Mouse (Mus musculus): Measurements from ENCODE around the gene Gbp8. TPM values are rescaled to one million over a fixed set of nuclear protein-coding genes. Genes with fewer than 3 reads are reported as not detected.

Gene Gbp8
- total and polyA plus RNA-seq, 2 experiments from 2014 or later, result 0.40 to 1.3 TPM

GRCm38 (mm10) chr5:105032362-105032761 is 107.0 kb downstream of the Gbp8 start:
- Histone ChIP-seq H3K9me3 (ENCODE audit: low read length) (no peaks in the 10 kb centered on the region), H3K4me1 (ENCODE audit: insufficient read depth, low read length) (no peaks in the 10 kb centered on the region), H3K4me2 (ENCODE audit: low read depth, low read length) (no peak overlapping the region), H3K4me3 (ENCODE audit: low read length) (no peak overlapping the region), H3K36me3 (ENCODE audit: insufficient read depth, low read length) (no peaks in the 10 kb centered on the region), H3K27me3 (ENCODE audit: insufficient read depth, low read length) (no peaks in the 10 kb centered on the region), H3K9ac (replicated peaks; ENCODE audit: low read length) (no peak overlapping the region), H3K27ac (no peak overlapping the region)
- ATAC-seq (no peak), DNase-seq (ENCODE audit: low spot score) (no peak)
- WGBS, result 75% methylated on average over 2 of the region's 2 CpGs
- no peak for TF ChIP-seq CTCF (IDR thresholded peaks at IDR 0.05; ENCODE audit: low read depth)

- Histone ChIP-seq H3K36me3 (ENCODE audit: insufficient read depth, low read length) (no peaks in the 10 kb centered on the region), H3K9me3 (ENCODE audit: low read length) (no peaks in the 10 kb centered on the region), H3K9ac (replicated peaks; ENCODE audit: low read length) (no peak overlapping the region), H3K27me3 (ENCODE audit: insufficient read depth, low read length) (no peaks in the 10 kb centered on the region), H3K4me3 (ENCODE audit: low read length) (no peak overlapping the region), H3K27ac (no peak overlapping the region), H3K4me1 (ENCODE audit: insufficient read depth, low read length) (no peaks in the 10 kb centered on the region), H3K4me2 (ENCODE audit: low read depth, low read length) (no peak overlapping the region)
- DNase-seq (ENCODE audit: low spot score), result no peak
- ATAC-seq, result no peak
- no peak for TF ChIP-seq CTCF (IDR thresholded peaks at IDR 0.05; ENCODE audit: low read depth)
- 81% methylated on average over 1 of the region's 1 CpGs for WGBS
These were observed 126.8 kb downstream of the Gbp8 start for GRCm38 (mm10) chr5:105012551-105012950.

GRCm38 (mm10) chr5:105011570-105011969 is 127.8 kb downstream of the Gbp8 start:
- H3K4me1 ChIP-seq (ENCODE audit: insufficient read depth, low read length), result no peaks in the 10 kb centered on the region
- no peaks in the 10 kb centered on the region for H3K9me3 ChIP-seq (ENCODE audit: low read length)
- H3K27me3 ChIP-seq (ENCODE audit: insufficient read depth, low read length), result no peaks in the 10 kb centered on the region
- H3K4me2 ChIP-seq (ENCODE audit: low read depth, low read length), result no peak overlapping the region
- H3K9ac ChIP-seq (replicated peaks; ENCODE audit: low read length), result no peak overlapping the region
- no peak overlapping the region for H3K4me3 ChIP-seq (ENCODE audit: low read length)
- no peaks in the 10 kb centered on the region for H3K36me3 ChIP-seq (ENCODE audit: insufficient read depth, low read length)
- no peak for TF ChIP-seq CTCF (IDR thresholded peaks at IDR 0.05; ENCODE audit: low read depth)
- DNase-seq (ENCODE audit: low spot score) (no peak), ATAC-seq (no peak)
- no peak overlapping the region for H3K27ac ChIP-seq
- 92% methylated on average over 4 of the region's 4 CpGs for WGBS

GRCm38 (mm10) chr5:105010376-105010775 is 129.0 kb downstream of the Gbp8 start:
- no peaks in the 10 kb centered on the region for H3K4me1 ChIP-seq (ENCODE audit: insufficient read depth, low read length)
- H3K9me3 ChIP-seq (ENCODE audit: low read length), result no peaks in the 10 kb centered on the region
- ATAC-seq (no peak), DNase-seq (ENCODE audit: low spot score) (no peak)
- no peak overlapping the region for H3K9ac ChIP-seq (replicated peaks; ENCODE audit: low read length)
- H3K27me3 ChIP-seq (ENCODE audit: insufficient read depth, low read length), result no peaks in the 10 kb centered on the region
- H3K27ac ChIP-seq, result no peak overlapping the region
- no peak overlapping the region for H3K4me2 ChIP-seq (ENCODE audit: low read depth, low read length)
- H3K36me3 ChIP-seq (ENCODE audit: insufficient read depth, low read length), result no peaks in the 10 kb centered on the region
- no peak overlapping the region for H3K4me3 ChIP-seq (ENCODE audit: low read length)
- TF ChIP-seq CTCF (IDR thresholded peaks at IDR 0.05; ENCODE audit: low read depth), result no peak

GRCm38 (mm10) chr5:104989411-104989810 is 149.9 kb downstream of the Gbp8 start:
- DNase-seq (ENCODE audit: low spot score), result peak; percentile 9

GRCm38 (mm10) chr5:104988000-104988399 is 151.3 kb downstream of the Gbp8 start:
- WGBS, result 66% methylated on average over 2 of the region's 2 CpGs
- DNase-seq (ENCODE audit: low spot score), result no peak
- no peaks in the 10 kb centered on the region for H3K27me3 ChIP-seq (ENCODE audit: insufficient read depth, low read length)
- H3K36me3 ChIP-seq (ENCODE audit: insufficient read depth, low read length), result no peaks in the 10 kb centered on the region
- no peak overlapping the region for H3K9ac ChIP-seq (replicated peaks; ENCODE audit: low read length)
- H3K9me3 ChIP-seq (ENCODE audit: low read length), result no peaks in the 10 kb centered on the region
- H3K4me1 ChIP-seq (ENCODE audit: insufficient read depth, low read length), result no peaks in the 10 kb centered on the region
- TF ChIP-seq CTCF (IDR thresholded peaks at IDR 0.05; ENCODE audit: low read depth), result no peak
- no peak for ATAC-seq
- H3K4me2 ChIP-seq (ENCODE audit: low read depth, low read length), result no peak overlapping the region
- no peak overlapping the region for H3K27ac ChIP-seq
- H3K4me3 ChIP-seq (ENCODE audit: low read length), result no peak overlapping the region

More at GRCm38 (mm10) chr5:104989411-104989810, 149.9 kb downstream of the Gbp8 start:
- H3K9me3 ChIP-seq (ENCODE audit: low read length), result no peaks in the 10 kb centered on the region
- no peaks in the 10 kb centered on the region for H3K36me3 ChIP-seq (ENCODE audit: insufficient read depth, low read length)
- H3K27ac ChIP-seq, result no peak overlapping the region
- no peak for TF ChIP-seq CTCF (IDR thresholded peaks at IDR 0.05; ENCODE audit: low read depth)
- H3K9ac ChIP-seq (replicated peaks; ENCODE audit: low read length), result no peak overlapping the region
- no peaks in the 10 kb centered on the region for H3K27me3 ChIP-seq (ENCODE audit: insufficient read depth, low read length)
- H3K4me1 ChIP-seq (ENCODE audit: insufficient read depth, low read length), result no peaks in the 10 kb centered on the region
- WGBS, result 65% methylated on average over 2 of the region's 2 CpGs
- ATAC-seq, result no peak
- H3K4me2 ChIP-seq (ENCODE audit: low read depth, low read length), result no peak overlapping the region
- H3K4me3 ChIP-seq (ENCODE audit: low read length), result no peak overlapping the region

GRCm38 (mm10) chr5:104986706-104987105 is 152.6 kb downstream of the Gbp8 start:
- Histone ChIP-seq H3K4me3 (ENCODE audit: low read length) (no peak overlapping the region), H3K4me1 (ENCODE audit: insufficient read depth, low read length) (no peaks in the 10 kb centered on the region), H3K9ac (replicated peaks; ENCODE audit: low read length) (no peak overlapping the region), H3K4me2 (ENCODE audit: low read depth, low read length) (no peak overlapping the region), H3K9me3 (ENCODE audit: low read length) (no peaks in the 10 kb centered on the region), H3K36me3 (ENCODE audit: insufficient read depth, low read length) (no peaks in the 10 kb centered on the region), H3K27me3 (ENCODE audit: insufficient read depth, low read length) (no peaks in the 10 kb centered on the region), H3K27ac (no peak overlapping the region)
- no peak for ATAC-seq
- peak; percentile 48 for DNase-seq (ENCODE audit: low spot score)
- TF ChIP-seq CTCF (IDR thresholded peaks at IDR 0.05; ENCODE audit: low read depth), result peak; percentile 63
- WGBS, result 36% methylated on average over 1 of the region's 1 CpGs
